Mouse (Mus musculus) liver, embryonic 14.5 days (tissue): ENCODE data around the gene Tmem108. TPM values are rescaled to one million over a fixed set of nuclear protein-coding genes. Genes with fewer than 3 reads are reported as not detected.
"Not testable (repeated sequence)": the region's sequence is repeated elsewhere in the genome, so short reads cannot be mapped to it uniquely, and the experiment has no call there.

Experiments
- ATAC-seq: fragments of 200-750 bp; cut with Nextera tagmentation; 2 replicates; pipeline ENCODE4 v1.8.0; 2017; ENCODE audit warnings: moderate number of reproducible peaks, mild to moderate bottlenecking, moderate library complexity; ENCODE audit not compliant: insufficient read depth
- DNase-seq, 3 experiments: peaks; one replicate each; pipeline ENCODE4 v3.0.0-alpha.2; 2012 to 2013; ENCODE audit warnings: low read depth in 3 of 3, low spot score in 3 of 3
- H3K27ac ChIP-seq: fragments of 300-500 bp; sonication (generic); 2 replicates; pipeline ENCODE4 v1.5.1; 2014; ENCODE audit warnings: moderate library complexity, mild to moderate bottlenecking, control low read depth, inconsistent platforms
- H3K27me3 ChIP-seq: fragments of 300-500 bp; sonication (generic); 2 replicates; pipeline ENCODE4 v1.6.1; 2014; ENCODE audit warnings: mild to moderate bottlenecking, low read length, moderate library complexity; ENCODE audit not compliant: control insufficient read depth, insufficient read depth
- H3K36me3 ChIP-seq: fragments of 300-500 bp; sonication (generic); replicated peaks from 2 replicates; pipeline ENCODE4 v1.6.1; 2014; ENCODE audit warnings: low read depth; ENCODE audit not compliant: control insufficient read depth, insufficient read depth
- H3K4me1 ChIP-seq, 2 experiments: fragments of 200-500 bp in 1 of 2; fragments of 300-500 bp in 1 of 2; sonication (generic) in 1 of 2; replicated peaks; 2 replicates each; pipeline ENCODE4 v1.6.1; 2012 to 2014; ENCODE audit warnings: antibody characterized with exemption in 1 of 2, inconsistent platforms in 1 of 2, low read length in 1 of 2; ENCODE audit not compliant: control insufficient read depth in 2 of 2, insufficient read depth in 2 of 2
- H3K4me2 ChIP-seq: fragments of 300-500 bp; sonication (generic); 2 replicates; pipeline ENCODE4 v1.6.1; 2014; ENCODE audit warnings: low read depth, mild to moderate bottlenecking, control low read depth, moderate library complexity
- H3K4me3 ChIP-seq, 2 experiments: fragments of 200-500 bp in 1 of 2; fragments of 300-500 bp in 1 of 2; sonication (generic) in 1 of 2; 2 replicates each; pipeline ENCODE4 v1.5.1; 2012 to 2014; ENCODE audit warnings: low read depth in 2 of 2, low read length in 2 of 2, mild to moderate bottlenecking in 2 of 2, control low read depth in 1 of 2, inconsistent platforms in 1 of 2, moderate library complexity in 1 of 2; ENCODE audit not compliant: insufficient read depth in 1 of 2
- H3K9ac ChIP-seq: fragments of 300-500 bp; sonication (generic); replicated peaks from 2 replicates; pipeline ENCODE4 v1.6.1; 2014; ENCODE audit warnings: mild to moderate bottlenecking, control low read depth, moderate library complexity
- H3K9me3 ChIP-seq: fragments of 300-500 bp; sonication (generic); 2 replicates; pipeline ENCODE4 v1.6.1; 2016; ENCODE audit warnings: low read length, mixed read lengths; ENCODE audit not compliant: control insufficient read depth
- CTCF ChIP-seq: IDR thresholded peaks from 2 replicates; pipeline ENCODE4 v1.5.1; 2016; ENCODE audit warnings: antibody characterized with exemption, low read depth, control low read depth
- EP300 ChIP-seq: IDR thresholded peaks from 2 replicates; pipeline ENCODE4 v1.6.1; 2016; ENCODE audit warnings: antibody characterized with exemption, low read depth
- WGBS: fragments of 180-500 bp; shearing (Covaris S2); extraction: QIAGEN DNeasy Blood & Tissue Kit; methylation state at CpG from one replicate; pipeline ENCODE4 v1.1.7; 2014; ENCODE audit not compliant: insufficient replicate concordance; 5-methylcytosine and 5-hydroxymethylcytosine counted together
- polyA plus RNA-seq, 2 experiments: library from polyadenylated mRNA; depleted of rRNA in 1 of 2; stranded (reverse) in 1 of 2; unstranded in 1 of 2; fragments of >200 nt; fragmentation: Nextera tagmentation in 1 of 2; extraction: Ambion mirVana in 1 of 2; gene quantifications; 2 replicates each; pipeline versions ENCODE4 v1.2.1 to v1.2.3; 2012 to 2014

Tmem108 gene
- polyA plus RNA-seq, 2 experiments = 0.51 to 1.0 TPM

DNA sequence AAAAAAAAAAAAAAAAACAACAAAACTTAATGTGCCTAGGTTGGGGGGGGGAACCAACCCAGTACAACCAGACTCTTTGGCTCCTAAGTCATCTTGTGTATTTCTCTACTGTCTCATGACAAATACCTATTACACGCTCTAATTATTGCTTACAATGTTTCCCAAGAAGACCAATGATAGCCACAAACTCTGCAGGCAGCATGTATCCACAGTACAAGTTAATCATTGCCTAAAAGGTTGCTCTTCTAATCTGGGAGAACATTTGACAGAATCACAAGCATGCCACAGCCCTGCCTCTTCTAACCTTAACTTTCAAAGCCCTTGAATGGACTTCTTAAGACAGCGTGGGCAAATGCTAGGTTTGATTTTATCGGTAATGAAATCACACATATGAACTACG lies 88.8 kb downstream of the Tmem108 start:
- Histone ChIP-seq H3K4me1 (no peaks in the 10 kb centered on the region), H3K9me3 (no peaks in the 10 kb centered on the region), H3K27ac (no peak overlapping the region), H3K4me2 (no peak overlapping the region), H3K9ac (no peak overlapping the region), H3K27me3 (no peaks in the 10 kb centered on the region), H3K36me3 (no peaks in the 10 kb centered on the region), H3K4me3 (no peak overlapping the region)
- ATAC-seq = no peak
- DNase-seq = no peak
- 67% methylated on average over 4 of the region's 4 CpGs for WGBS
- no peak for TF ChIP-seq CTCF
- TF ChIP-seq EP300 = no peak

DNA sequence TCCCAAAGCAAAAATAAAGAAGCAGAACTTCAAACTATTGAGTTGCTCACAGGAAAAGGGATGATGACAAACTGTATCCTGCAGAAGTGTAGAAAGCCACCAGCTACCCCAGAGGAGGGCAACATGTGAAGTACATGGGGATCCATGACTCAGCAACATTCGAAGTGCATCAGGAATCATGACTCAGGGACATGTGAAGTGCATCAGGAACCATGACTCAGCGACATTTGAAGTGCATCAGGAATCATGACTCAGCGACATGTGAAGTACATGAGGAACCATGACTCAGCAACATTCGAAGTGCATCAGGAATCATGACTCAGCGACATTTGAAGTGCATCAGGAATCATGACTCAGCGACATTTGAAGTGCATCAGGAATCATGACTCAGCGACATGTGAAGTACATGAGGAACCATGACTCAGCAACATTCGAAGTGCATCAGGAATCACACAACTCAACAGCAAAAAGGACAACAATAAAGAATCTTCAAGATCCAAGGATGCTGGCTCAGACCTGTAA lies 91.0 kb downstream of the Tmem108 start:
- not testable (repeated sequence) for H3K4me1 ChIP-seq, H3K9ac ChIP-seq, H3K27ac ChIP-seq, H3K36me3 ChIP-seq, H3K27me3 ChIP-seq, H3K9me3 ChIP-seq, H3K4me3 ChIP-seq, H3K4me2 ChIP-seq, ATAC-seq
- WGBS = 76% methylated on average over 8 of the region's 8 CpGs
- DNase-seq = peak in 1 of 3 experiments; percentile 23

DNA sequence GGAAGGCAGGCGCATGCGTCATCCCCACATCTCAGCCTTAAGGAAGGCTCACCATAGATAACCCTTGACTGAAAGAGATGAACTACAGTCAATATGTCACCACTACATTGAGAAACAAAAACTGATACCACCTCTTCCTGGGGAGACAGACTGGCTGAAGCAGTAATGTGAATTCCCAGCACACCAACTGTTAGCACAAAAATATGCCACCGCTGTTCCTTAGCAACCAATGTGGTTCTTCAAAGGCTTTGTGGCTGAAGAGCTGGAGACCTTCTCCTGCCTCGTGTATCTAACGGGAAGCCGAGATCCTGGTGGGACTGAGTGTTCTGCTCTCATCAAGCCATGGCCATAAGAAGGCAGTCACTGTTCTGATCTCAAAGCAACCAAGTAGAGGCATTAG lies 92.8 kb downstream of the Tmem108 start:
- WGBS = 75% methylated on average over 6 of the region's 6 CpGs
- DNase-seq (no peak), ATAC-seq (no peak)
- H3K9ac ChIP-seq = no peak overlapping the region
- no peaks in the 10 kb centered on the region for H3K27me3 ChIP-seq
- H3K4me2 ChIP-seq = no peak overlapping the region
- no peak for TF ChIP-seq EP300
- no peak for TF ChIP-seq CTCF
- no peaks in the 10 kb centered on the region for H3K9me3 ChIP-seq
- H3K4me3 ChIP-seq = no peak overlapping the region
- no peaks in the 10 kb centered on the region for H3K4me1 ChIP-seq
- no peaks in the 10 kb centered on the region for H3K36me3 ChIP-seq
- H3K27ac ChIP-seq = no peak overlapping the region

DNA sequence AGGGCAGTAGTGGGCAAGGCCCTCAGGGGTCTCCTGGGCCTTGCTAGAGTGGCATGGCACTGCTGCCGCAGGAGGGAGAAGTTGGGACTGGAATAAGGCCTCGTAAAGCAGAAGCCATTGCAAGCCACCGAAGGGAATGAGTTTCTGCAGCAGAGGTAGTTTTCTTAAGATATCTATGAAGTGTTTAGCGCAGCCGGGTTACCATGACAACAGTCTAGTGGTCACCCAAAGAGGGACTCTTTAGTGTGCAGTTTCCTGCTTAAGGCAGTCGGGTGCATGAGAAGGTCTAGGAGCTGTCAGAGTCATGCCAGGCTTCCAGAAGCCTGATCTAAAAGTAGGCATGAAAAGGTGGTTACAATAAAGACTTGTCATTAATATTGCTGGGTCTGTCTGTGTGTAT lies 95.8 kb downstream of the Tmem108 start:
- Histone ChIP-seq H3K4me3 (no peak overlapping the region), H3K4me2 (no peak overlapping the region), H3K9me3 (no peaks in the 10 kb centered on the region), H3K9ac (no peak overlapping the region), H3K36me3 (no peaks in the 10 kb centered on the region), H3K27me3 (no peaks in the 10 kb centered on the region), H3K4me1 (no peaks in the 10 kb centered on the region), H3K27ac (no peak overlapping the region)
- WGBS = 61% methylated on average over 6 of the region's 6 CpGs
- ATAC-seq = no peak
- TF ChIP-seq CTCF (no peak), EP300 (no peak)
- no peak for DNase-seq

DNA sequence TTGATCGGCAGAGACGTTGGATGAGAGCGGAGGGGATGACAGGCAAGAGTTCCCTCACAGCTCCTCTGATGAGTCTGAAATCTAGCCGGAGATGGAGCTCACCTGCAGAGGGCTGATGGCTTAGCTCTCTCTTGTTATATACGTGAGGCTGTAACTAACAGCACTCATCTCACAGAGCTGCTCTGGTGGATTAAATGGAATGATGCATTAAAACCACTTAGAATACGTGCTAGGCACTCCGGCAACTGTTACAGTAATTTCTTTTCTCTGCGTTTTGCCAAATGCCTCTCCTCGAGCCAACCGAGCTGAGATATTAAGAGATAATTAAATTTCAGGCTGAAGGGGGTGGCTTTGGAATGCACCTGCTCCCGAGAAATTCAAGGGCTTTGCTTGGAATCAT lies 97.5 kb downstream of the Tmem108 start:
- DNase-seq (no peak), ATAC-seq (no peak)
- H3K4me3 ChIP-seq = no peak overlapping the region
- TF ChIP-seq EP300 (no peak), CTCF (no peak)
- no peaks in the 10 kb centered on the region for H3K4me1 ChIP-seq
- WGBS = 66% methylated on average over 11 of the region's 11 CpGs
- H3K9ac ChIP-seq = no peak overlapping the region
- H3K9me3 ChIP-seq = no peaks in the 10 kb centered on the region
- no peaks in the 10 kb centered on the region for H3K36me3 ChIP-seq
- H3K4me2 ChIP-seq = no peak overlapping the region
- H3K27me3 ChIP-seq = no peaks in the 10 kb centered on the region
- H3K27ac ChIP-seq = no peak overlapping the region
